Mouse (Mus musculus) lung, adult 18-20 months (tissue): Measurements from ENCODE around the gene Gdf1.

ENCODE experiments used
- DNase-seq, 2 experiments: peaks; one replicate each; pipeline ENCODE4 v3.0.0; 2022; ENCODE audit warnings: mixed read lengths in 2 of 2

Gdf1 gene

DNA sequence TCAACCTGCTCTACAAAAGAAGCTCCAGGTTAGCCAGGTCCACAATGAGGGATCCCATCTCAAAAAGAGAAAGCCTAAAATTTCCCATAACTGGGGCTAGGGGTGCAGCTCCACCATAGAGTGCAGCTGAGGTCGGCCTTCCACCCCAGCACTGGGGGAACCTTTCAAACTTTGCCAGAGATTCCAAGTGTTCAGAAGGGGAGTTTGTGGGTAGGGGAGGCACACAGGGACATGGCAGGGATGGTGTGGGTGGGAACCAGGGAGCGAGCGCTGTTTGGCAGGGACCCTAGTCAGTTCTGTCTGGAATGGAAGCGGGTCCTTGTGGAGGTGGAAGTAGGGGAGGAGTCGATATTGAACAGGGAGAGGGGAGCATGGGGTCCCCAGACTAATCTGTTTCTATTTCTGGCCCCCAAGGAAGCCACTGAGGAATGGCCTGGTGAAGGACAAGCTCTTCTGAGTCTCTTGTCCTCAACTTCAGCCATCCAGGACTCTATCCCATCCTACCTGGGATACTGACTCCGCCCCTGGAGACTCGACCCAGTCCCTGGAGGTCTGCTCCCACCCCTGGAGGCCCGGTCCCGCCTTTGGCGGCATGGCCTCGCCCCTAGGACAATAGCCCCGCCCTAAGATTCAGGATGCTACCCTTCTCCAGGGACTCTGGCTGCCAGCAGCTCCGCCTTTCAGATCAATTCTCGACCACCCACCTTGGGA is at the start of gene Gdf1:
Gene Gdf1, plus strand, starts transcription at position 694 of the 711 bp plus-strand sequence.
- DNase-seq = no peak

DNA sequence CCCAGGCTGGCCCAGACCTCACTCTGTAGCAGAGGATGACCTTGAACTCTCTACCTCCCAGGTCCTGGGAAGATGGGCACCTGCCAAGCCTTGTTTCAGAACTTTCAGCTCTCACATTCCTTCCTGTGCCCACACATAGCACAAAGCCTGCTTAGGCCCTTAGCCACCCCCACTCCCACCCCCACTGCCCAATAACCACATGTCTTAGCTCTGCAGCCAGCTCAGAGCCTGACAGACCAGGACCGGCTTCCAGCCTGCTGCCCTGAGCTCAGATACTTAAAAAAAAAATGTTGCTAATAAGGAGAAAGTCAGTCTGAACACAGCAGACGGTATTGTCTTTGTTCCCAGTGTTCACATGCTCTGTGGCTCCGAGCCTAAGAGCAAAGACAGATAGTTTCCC is 48.6 kb upstream of the Gdf1 start:
- DNase-seq = no peak

DNA sequence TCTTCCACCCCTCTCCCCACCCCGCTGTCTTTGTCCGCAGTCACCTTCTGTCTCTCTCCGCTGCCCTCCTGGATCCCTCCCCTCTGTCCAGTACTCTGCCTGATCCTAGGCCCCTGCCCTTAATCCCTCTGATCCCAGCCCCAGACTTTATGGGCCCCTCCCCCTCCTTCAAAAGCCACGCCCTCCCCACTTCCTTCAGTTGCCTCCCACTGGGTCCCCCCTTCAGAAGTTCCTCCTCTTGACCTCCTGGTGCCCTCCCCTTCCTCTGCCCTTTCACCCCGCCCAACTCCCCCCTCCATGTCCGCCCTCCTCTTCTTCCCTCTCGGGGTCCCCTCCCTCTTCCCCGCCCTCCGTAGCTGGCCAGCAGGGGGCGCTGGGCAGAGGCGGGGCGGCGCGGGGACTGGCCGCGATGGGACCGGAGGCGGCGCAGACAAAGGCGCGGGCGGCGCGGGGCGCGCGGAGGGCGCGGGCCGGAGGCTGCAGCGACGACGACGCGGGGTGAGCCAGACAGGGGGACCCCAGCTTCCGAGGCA is 46.9 kb upstream of the Gdf1 start, which contains the start of gene Homer3:
Gene Homer3, plus strand, starts transcription at position 225 of the 533 bp plus-strand sequence.
- DNase-seq = peak; percentile 95 to 97

DNA sequence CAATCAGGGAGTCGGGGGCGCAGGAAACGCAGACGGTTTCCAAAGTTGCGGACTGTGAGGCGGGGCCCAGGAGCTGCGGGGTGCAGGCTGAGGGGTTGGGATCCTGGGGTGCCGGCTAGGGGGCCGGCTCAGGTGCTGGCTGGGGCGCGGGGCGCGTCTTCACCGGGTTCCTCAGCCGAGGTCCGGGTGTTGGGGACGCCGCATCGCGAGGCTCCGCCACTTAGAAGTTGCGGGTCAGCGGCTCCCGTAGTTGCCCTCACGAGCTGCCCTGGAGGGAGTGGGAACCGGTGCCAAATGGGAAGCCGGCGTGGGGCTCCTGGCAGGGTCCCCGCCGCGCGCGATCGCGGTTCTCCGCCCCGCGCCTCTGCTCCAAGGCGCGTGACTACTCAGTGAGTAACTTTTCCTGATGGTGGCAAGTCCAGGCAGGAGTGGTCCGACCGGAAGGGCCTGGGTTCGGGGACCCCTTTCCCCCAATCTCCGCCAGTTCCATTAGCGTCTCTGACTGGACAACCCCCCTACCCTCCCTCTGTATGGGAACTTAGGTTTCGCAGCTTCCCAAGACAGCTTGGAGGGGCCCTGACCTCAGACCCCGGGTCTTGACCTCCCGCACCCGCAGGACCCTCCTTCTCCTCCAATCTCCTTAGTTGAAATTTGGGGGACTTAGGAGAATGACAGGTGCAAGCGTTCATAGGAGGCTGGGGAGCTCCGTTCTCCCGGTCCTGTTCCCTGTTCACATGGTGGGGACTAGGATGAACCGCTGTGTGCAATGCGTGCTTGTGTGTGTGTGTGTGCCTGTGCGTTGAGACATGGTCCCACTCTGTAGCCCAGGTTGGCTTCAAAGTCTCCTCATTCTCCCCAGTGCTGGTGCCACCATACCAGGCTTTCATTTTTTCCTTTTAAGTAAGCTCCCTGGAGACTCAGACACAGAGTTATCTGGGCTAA is 46.2 kb upstream of the Gdf1 start:
- peak in 1 of 2 experiments; percentile 30 for DNase-seq

DNA sequence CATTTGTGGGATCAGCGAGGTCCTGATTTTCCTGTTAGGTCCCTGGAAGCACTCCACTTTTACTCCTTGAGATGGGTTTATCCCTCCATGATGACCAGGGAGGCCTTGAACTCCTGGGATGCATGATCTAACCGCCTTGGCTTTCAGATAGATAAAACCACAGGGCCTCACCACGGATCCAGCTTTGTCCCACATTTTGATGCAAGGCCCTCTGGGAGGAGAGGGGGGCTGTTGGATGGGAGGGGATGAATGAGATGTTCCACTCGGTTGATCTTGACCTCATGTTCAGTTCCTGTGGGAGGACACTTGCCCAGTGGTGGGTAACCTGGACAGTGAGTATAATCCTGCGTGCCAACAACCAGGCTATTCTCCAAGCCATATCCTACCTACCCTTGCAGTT is 45.2 kb upstream of the Gdf1 start:
- no peak for DNase-seq

DNA sequence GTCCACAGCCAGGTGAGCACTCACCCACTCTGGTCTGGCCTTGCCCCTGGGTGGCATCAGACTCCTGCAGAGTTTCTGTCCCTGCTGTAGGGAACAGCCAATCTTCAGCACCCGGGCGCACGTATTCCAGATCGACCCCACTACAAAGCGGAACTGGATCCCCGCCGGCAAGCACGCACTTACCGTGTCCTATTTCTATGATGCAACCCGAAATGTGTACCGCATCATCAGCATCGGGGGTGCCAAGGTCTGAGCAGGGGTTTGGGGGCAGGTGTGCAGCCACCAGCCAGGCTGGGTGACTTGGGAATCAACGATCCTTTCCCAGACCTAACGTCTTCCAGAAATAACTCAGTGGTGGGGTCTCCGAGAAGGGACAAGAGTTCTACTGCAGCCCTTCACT is 44.3 kb upstream of the Gdf1 start:
- DNase-seq = no peak

DNA sequence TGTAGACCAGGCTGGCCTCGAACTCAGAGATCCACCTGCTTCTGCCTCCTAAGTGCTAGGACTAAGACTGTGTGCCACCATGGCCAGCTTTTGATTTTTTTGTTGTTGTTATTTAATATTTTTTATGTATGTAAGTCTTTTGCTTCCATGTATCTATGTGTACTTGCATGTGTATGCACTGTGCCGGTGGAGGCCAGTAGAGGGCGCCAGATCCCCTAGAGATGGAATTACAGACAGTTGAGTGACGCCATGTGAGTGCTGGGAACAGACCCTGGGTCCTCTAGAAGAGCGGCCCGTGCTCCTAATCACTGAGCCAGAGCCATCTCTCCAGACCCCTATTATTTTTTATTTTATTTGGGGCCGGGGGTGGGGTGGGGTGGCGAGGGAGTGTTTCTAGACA is 42.9 kb upstream of the Gdf1 start:
- no peak for DNase-seq

DNA sequence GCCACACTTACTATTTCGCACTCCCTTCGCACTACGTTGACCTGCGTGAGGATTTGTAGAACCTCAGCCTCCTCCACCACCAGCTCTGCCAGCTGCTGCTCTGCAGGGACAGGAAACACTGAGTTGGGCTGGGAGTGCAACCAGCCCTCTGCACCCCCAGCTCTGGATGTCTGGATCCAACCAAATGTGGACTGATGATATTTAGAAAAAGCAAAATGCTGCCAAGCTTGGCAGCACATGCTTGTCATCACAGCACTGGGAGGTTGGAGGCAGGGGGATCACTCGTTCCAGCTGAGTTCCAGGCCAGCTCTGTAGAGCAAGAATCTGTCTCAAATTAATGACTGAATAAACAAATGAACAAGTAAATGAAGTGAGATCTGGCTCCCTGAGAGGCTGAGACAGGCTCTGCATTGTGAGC is 35.6 kb upstream of the Gdf1 start:
- DNase-seq = peak; percentile 52 to 53

DNA sequence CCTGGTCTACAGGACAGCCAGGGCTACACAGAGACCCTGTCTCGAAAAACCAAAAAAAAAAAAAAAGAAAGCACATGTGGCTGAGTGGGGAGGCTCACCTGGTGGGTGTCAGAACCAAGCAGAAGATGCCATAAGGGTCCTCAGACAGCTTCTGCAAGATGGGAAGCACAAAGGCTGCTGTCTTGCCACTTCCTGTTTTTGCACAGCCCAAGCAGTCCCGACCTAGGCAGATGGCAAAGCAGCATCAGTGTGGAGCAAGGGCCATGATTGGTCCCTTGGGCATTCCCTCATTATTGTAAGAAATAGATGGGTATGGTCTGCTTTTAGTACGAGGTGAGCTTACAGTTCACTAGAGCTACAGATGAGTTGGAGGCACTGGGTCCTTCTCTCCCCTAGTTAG is 28.7 kb upstream of the Gdf1 start:
- no peak for DNase-seq

DNA sequence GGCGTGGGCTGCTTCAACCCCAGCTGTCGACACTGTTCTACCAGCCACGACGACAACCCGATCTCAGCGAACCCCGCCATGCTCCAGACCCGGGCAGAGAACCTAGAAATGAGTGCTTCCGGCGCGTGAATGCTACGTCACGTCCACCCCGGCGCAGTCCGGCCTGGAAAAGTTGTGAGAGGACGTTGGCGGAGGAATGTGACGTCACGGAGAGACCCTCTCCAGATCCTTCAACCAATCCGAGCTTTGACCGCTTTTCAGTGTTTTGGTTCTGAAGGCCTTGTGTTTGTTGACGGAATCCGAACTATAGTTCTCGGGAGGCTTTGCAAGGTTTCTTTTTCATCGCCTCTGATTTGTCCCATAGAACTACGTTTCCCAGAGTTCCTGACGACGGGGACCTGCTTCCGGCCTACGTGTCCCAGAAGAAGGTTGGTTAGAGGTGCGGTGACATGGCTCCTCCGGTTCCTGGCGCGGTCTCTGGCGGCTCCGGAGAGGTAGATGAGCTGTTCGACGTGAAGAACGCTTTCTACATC is 27.2 kb upstream of the Gdf1 start, which contains the start of the genes Ddx49 and Cope:
Gene Ddx49, minus strand, starts transcription at position 132 of the 533 bp plus-strand sequence.
Gene Cope, plus strand, starts transcription at position 161 of the 533 bp plus-strand sequence.
- peak; percentile 93 to 94 for DNase-seq

DNA sequence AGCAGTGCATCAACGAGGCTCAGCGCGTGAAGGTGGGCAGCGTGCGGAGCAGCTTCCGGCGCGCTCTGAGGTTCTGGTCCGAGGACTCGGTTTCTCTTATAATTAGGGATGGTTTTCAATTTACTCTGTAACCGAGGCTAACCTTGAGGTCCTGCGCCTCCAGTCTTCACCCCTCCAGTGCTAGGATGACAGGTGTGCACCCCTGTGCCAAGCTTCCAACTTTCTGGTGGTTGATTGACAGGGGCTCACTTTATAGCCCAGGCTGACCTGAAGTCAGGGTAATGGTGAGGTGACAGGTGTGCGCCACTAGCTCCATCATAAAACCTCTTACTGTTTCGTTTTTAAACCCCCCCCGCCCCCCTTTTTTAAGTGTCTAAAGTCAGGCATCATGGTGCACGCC is 26.7 kb upstream of the Gdf1 start:
- DNase-seq = no peak

DNA sequence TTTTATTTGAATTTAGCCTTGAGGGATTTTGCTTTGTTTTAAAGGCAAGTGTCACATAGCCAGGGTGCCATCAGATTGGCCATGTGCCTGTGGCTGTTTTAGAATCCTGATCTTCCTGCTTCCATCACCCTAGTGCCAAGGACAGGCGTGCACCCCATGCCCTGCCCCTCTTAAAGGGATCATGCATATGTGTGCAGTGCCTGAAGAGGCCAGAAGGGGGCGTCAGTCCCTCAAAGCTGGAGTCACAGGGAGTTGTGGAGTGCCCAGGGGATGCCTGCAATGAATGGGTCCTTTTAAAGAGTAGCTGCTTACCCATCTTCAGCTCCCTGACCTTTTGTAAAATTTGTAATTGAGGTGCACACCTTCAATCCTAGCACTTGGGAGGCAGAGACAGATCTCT is 20.3 kb upstream of the Gdf1 start:
- no peak for DNase-seq

DNA sequence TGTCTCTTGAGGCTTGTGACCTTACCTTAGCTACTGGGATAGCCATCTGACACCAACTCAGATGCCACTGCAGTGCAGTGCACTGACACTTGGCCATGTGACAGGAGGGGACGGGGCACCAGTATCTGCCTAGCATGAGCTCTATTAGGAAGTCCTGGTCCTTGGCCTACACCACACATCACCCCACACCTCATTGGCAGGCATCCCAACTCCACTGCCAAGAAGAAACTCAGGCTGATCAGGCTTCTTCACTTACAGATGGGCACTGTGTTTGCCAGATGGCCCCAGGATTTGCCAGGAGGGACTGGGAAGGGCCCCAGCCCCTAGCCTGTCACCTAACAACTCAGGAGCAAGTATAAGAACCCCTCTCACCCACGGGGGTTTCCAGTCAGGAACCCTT is 16.2 kb upstream of the Gdf1 start:
- DNase-seq = no peak

DNA sequence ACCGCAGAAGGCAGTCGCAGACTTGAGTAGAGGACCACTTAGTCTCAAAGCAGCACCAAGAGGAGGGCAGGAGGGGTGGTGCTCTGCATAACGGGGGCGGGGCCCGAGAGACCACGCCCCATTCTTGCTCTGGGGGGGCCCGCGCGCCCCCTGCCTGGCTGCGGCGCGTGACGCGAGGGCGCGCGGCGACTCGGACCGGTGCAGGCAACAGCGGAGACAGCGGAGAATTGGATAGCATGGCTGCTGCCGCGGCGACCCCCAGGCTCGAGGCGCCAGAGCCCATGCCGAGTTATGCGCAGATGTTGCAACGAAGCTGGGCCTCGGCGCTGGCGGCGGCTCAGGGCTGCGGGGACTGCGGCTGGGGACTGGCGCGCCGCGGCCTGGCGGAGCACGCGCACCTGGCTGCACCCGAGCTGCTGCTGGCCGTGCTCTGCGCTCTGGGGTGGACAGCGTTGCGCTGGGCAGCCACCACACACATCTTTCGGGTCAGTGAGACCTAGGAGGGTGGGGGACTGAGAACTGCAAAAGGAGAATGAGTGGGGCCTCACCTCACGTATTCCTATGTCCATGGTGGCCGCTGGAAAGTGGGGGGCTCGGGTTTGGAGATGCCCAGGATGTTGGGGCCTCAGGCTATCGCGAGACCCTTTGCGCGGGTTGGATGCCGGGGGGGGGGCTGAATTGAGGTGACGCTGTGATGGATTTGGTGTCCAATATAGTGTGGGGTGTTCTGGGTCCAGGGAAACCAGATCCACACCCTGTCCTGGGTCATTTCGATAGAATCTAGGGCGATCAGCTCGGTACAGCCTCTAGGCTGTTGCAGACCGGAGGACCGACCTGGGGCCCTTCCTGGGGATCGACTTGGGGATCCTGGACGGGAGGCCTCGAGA is 13.8 kb upstream of the Gdf1 start, which contains the start of gene Cers1:
Gene Cers1, plus strand, starts transcription at position 152 of the 887 bp plus-strand sequence.
- DNase-seq = peak; percentile 38 to 40

DNA sequence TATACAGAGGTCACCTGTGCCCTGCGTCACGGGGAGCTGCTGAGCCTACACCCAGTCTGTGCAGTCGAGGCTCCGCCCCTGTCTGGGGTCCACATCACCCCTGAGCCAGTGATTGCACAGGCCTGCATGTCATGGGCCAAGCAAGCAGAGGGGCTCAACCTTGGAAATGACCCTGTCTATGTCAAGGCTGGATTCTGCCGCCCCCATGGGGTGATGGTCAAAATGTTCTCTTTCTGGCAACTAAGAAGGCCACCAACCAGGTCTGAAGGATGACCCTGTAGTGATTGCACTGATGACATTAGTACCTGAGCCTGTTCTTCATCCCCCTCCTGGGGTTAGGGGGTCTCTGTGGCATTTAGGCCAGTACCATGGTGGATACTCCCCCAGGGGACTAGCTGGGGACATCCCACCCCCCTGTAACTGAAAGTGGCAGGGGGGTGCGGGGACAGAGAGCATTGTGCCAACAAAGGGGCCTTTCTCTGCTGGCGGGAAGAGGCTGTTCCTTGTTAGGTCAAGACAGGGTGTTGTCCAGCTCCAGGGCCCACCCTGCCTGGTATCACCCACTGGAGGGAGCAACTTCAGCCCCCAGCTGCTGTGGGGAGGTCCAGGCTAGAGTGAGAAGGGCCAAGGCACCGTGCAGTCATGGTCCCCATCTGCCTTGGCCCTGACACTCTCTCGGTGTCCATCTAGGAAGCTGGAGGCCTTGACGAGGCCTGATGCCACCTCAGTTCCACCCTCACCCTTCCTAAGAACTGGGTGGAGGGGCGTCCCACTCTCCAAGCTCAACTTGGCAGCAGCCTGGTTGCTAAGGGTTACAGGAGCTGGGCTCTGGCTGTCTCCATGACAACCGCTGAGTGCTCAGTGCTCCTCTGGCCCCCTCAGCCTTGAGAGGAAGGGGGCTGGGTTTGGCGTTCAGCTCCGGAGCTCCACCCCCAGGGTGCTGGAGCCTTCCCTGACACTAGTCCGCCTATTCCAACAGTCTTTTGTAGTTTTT is 12.8 kb upstream of the Gdf1 start:
- no peak for DNase-seq

DNA sequence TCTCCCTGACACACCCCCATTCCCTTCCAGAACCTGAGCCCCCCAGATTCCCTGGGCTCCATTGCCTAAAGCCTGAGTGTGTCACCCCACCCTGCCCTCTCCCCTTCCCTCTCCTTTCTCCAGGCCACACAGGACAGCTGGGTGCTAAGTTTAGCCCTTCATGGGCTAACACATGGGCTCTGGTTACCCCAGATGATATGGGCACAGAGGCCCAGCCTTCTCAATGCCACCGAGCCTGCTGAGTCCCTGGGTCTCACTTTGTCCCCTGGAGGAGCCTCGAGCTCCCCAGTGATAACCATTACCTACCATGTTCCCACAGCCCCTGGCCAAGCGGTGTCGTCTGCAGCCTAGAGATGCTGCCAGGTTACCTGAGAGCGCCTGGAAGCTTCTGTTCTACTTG is 11.7 kb upstream of the Gdf1 start:
- DNase-seq = no peak

DNA sequence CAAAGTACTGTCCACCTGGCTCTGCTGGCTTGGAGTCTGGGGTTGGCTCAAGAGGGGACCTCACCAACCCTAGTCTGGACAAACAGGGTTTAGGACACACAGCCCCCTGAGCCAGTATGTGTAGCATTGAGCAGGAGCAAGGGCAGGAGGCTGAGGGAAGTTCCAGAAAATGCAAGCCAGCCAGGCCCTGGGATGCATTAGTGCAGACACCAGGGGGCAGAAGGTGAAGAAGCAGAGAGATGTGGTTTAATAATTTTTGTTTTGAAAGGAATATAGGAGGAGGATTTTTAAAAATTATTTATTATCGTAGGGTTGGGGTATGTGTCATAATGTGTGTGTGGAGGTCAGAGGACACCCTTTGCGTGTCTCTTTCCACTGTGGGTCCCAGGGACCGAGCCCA is 5.9 kb upstream of the Gdf1 start:
- DNase-seq = no peak

DNA sequence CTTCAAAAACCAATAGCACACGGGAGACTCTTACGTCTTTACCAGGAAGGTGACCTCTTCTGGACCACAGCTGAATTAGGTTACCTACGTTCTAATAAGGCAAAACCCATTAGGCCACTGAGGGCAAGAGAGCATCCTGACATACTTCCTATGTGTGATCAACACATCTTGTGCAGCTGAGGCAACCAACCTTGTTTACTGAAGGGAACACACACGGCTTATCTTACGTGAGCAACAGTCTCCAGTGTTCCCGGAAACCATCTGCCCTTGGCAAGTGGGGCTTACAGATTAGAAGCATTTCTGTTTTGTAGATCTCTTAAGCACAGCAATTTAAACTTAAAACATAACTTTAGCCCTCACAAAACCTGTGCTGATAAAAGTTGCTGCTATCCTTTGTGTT is 2.1 kb upstream of the Gdf1 start:
- no peak for DNase-seq

DNA sequence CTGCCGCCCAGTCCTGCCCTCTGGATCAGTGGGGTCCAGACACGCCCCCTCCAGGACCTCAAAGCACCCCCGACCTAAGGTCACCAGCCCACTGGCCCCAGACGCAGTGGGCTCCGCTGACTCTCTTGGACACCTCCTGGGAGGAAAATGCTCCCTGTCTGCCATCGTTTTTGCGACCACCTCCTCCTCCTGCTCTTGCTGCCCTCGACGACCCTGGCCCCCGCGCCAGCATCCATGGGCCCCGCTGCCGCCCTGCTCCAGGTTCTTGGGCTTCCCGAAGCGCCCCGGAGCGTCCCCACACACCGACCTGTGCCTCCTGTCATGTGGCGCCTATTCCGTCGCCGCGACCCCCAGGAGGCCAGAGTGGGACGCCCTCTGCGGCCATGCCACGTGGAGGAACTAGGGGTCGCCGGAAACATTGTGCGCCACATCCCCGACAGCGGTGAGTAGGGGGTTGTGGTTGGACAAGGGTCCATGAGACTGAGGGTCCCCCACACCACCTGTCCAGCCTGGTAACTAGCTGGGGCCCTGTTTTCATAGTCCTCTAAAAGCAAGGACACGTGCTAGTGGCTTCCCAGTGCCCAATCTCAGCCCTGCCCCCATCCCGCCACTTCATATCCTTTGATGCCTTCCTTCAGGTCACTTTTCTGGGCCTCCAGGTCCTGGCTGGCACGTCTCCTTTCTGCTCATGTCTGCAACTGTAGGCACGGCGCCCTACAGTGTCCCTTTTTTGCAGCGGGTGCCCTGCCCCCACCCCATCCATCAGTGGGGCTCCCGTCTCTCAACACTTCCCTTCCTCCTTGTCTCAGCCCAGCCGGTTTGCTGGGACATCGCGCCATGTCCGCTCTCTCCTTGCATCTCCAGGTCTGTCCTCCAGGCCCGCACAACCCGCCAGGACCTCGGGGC is 471 bp downstream of the Gdf1 start:
- no peak for DNase-seq
